Mouse (Mus musculus) ovary, adult 2 months (tissue): ENCODE results near the gene Kpnb1. TPM values are rescaled to one million over a fixed set of nuclear protein-coding genes. Genes with fewer than 3 reads are reported as not detected.

Experiments used
- polyA plus RNA-seq: library from polyadenylated mRNA; depleted of rRNA; stranded (reverse); fragments of >200 nt; gene quantifications from 2 replicates; pipeline ENCODE4 v1.2.3, GENCODE M21; 2012; rRNA removed

The Kpnb1 gene
- polyA plus RNA-seq: 32.3 and 39.8 TPM in 2 replicates

DNA sequence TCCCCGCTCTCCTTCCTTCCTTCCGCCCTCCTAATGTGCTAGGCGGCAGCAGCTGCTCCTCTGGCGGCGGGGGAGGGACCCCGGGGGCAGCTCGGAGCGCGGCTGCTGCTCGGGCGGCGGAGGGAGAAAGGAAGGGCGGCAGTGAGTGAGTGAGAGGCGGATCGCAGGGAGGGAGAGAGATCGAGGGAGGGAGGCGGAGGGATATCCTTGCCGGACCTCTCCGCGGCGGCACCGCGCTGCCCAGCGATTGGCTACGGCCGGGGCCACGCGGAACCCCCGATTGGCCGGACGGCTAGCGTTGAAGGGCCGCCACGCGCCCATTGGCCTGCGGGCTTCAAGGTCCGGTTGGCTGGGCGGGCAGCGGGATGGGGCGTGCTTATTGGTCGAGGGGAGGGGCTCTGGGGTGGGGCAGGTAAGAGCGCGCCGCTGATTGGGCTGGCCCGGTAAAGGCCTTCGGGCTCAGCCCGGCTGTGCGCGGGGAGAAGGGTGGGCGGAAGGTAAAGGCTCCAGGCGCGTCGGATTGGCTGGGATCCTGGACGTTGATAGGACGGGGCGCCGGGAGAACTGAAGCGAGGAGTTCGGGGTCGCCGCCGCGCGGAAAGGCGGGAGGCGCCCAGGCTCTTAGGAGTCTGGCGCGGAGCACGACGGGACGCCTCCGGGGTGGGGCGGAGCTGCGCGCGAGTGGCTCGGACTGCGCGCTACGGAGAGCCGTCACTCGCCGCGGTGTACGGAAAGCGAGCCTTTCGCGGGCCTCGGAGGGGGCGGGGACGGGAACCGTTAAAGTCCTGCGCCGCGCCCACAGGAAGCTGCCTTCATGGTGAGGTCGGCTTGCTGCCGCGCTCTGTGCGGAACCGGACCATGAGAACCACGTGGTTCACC, at the start of gene Kpnb1:
Gene Kpnb1 (minus strand): TSS at position 118 of the 879 bp plus-strand sequence.

GRCm38 (mm10) chr11:97151343-97151801, 36.3 kb downstream of the Kpnb1 start, which contains the start of gene Tbkbp1:
Gene Tbkbp1, minus strand, starts transcription at chr11:97151495.

DNA sequence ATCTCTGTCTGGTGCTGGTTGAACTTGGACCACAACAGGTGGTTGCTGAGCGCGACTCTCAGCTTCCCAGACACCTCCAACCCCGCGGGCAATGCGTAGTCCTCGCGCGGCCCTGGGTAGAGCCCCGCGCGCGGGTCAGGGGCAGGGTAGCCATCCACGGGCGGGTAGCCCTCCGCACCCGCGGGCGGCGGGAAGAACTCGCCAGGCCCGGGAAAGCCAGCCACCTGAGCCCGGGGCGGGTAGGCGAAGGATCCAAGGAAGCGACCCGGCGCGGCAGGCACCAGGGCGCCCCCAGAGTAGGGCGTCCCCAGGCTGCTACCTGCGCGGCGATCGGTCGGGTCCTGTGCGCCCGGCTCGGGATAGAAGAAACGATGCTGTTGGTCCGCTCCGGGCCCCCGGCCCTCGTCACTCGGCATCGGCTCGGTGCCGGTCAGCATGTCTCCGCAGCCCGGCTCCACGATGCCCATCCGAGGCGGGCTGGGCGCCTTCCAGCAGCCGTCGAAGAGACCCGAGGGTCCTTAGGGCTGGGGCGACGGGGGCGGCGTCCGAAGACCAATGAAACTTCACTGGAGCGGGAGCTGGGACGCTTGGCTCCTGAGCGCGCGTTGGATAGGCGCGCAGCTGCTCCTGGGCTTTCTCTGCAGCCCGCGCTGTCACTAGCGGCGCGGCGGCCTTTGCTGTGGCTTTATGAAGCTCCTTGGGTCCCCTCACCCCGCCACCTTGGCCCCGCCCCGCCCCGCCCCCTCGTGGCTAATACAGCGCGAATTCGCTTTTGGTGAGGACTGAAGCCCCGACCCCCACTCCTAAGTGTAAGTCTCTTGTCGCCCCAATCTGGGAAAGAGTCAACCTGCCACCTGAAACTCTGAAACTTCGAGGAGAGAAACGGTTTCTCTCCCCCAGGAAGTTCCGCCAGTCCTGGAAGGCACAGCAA, 72.7 kb downstream of the Kpnb1 start, which contains the start of gene Tbx21:
Gene Tbx21 (minus strand): TSS at position 661 of the 931 bp plus-strand sequence.

Other genes with a start within 250 kb of the Kpnb1 start
- 55.7 and 83.0 TPM in 2 replicates for gene Pnpo, start 243.9 kb downstream of the Kpnb1 start, polyA plus RNA-seq
- gene Sp2, start 204.9 kb downstream of the Kpnb1 start, polyA plus RNA-seq: 13.0 and 18.2 TPM in 2 replicates
- 0.41 and 0.48 TPM in 2 replicates for gene Sp6, start 174.5 kb downstream of the Kpnb1 start, polyA plus RNA-seq
- 47.9 and 54.8 TPM in 2 replicates for gene Scrn2, start 157.9 kb downstream of the Kpnb1 start, polyA plus RNA-seq
- 4.8 and 4.9 TPM in 2 replicates for gene Lrrc46, start 146.5 kb downstream of the Kpnb1 start, polyA plus RNA-seq
- 92.3 and 113 TPM in 2 replicates for gene Mrpl10, start 146.3 kb downstream of the Kpnb1 start, polyA plus RNA-seq
- 15.7 and 17.9 TPM in 2 replicates for gene Osbpl7, start 137.3 kb downstream of the Kpnb1 start, polyA plus RNA-seq
- 0.43 and 0.75 TPM in 2 replicates for gene Tbx21, start 72.5 kb downstream of the Kpnb1 start, polyA plus RNA-seq
- 30.1 and 40.3 TPM in 2 replicates for gene Tbkbp1, start 36.4 kb downstream of the Kpnb1 start, polyA plus RNA-seq
- 25.6 and 48.4 TPM in 2 replicates for gene Npepps, start 92.8 kb upstream of the Kpnb1 start, polyA plus RNA-seq
- gene Mrpl45, start 127.8 kb upstream of the Kpnb1 start, polyA plus RNA-seq: 8.5 and 11.9 TPM in 2 replicates
- gene Gpr179, start 164.2 kb upstream of the Kpnb1 start, polyA plus RNA-seq: 0.46 and 0.54 TPM in 2 replicates
- 19.6 and 19.8 TPM in 2 replicates for gene Socs7, start 174.7 kb upstream of the Kpnb1 start, polyA plus RNA-seq
- gene Arhgap23, start 227.7 kb upstream of the Kpnb1 start, polyA plus RNA-seq: 63.3 and 93.6 TPM in 2 replicates